Mouse (Mus musculus) right cerebral cortex, postnatal 10 days (tissue): ENCODE results near the gene Etnk1.
"Not testable (repeated sequence)": the region's sequence is repeated elsewhere in the genome, so short reads cannot be mapped to it uniquely, and the experiment has no call there.

Experiments
- DNase-seq, 2 experiments: peaks; one replicate each; pipeline ENCODE4 v3.0.0; 2021; ENCODE audit warnings: low spot score in 2 of 2

Etnk1 gene

DNA sequence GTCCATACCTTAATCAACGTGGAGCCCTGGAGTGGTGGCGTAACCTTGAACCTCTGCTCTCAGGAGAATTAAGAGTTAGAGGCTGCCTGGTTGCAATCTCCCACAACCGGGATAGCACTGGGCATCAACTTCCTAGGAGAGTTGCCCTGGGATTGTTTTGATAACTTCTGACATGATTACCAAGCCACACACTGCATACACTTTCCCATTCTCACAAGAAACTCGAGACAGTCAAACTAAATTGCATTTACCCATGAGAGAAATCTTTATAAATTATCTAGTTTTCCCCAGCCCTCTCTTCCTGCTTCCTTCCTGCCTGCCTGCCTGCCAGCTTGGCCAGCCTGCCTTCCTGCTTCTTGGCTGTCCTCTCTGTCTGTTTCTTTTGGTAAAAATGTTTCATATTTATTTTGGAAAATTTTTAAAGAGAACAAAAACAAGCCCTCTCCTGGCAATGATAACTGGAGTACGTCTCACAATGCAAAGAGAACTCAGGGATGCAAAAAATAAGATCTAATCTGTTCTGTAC lies 17.2 kb upstream of the Etnk1 start:
- DNase-seq, result no peak

DNA sequence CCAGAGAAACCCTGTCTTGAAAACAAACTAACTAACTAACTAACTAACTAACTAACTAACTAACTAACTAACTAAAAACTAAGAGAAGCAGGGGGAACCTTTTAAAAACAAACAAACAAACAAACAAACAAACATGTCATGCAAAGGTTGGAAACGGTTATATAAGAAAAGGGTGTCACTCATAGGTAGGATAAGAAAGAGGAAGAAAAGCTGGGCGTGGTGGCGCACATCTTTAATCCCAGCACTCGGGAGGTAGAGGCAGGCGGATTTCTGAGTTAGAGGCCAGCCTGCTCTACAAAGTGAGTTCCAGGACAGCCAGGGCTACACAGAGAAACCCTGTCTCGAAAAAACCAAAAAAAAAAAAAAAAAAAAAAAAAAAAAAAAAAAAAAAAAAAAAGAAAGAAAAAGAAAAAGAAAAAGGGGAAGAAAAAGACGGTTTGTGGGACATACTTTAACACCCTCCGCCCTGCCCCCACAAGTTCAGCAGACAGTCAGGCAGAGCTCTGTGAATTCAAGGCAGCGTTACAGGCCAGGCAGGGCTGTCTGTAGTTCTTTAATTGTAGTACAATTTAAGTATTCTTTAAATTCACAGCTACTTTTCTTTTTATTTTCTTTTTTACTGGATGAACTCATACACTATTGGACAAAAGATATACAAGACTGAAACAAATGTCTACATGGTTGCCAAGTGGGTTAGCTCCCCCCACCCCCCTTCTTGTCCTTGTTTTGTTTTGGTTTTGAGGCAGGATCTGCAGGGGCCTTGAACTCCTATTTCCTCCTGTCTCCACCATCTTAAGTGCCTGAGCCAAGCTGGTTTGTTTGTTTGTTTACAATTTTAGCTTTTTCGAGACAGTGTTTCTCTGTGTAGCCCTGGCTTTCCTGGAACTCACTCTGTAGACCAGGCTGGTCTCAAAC lies 15.7 kb upstream of the Etnk1 start:
- not testable (repeated sequence) for DNase-seq

DNA sequence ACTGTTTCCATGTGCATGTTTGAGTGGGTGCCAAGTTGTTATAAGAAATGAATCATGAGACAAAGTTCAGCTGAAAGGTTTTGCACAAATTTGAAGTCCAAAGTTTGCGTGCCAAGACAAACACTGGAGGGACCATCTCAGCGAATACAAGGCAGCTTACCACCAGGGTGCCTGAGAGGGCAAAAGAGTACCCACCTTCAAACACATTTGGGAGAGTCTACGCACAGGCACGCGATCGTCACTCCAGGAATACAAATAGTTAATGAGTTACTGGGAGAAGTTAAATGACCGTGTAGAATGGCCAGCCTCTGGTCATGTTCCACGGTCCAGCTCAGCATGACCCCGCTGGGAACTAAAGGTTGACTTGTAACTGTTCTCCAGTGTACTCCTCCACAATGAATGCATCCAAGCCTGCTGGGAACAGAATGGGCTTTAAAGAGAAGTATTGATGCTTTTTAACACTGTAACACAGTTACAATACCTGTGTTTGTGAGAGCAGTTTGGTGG lies 14.6 kb upstream of the Etnk1 start:
- no peak for DNase-seq

DNA sequence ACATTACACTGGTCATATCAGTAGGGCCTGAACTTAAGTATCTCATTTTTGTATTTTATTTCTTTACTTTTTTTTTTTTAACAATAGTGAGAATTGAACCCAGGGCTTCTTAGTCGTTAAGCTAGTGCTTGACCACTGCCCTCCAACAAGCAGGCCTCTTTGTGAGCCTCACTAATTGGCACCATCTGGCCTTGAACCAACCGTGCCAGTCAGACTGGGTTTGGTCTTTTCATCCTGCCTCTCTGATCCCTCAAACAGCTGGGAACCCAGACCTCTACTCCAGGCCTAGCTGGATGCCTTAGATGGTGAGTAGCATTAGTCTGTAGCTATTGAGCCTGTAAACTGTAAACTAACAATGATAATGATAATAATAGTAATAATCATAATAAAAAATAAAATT lies 13.9 kb upstream of the Etnk1 start:
- no peak for DNase-seq

DNA sequence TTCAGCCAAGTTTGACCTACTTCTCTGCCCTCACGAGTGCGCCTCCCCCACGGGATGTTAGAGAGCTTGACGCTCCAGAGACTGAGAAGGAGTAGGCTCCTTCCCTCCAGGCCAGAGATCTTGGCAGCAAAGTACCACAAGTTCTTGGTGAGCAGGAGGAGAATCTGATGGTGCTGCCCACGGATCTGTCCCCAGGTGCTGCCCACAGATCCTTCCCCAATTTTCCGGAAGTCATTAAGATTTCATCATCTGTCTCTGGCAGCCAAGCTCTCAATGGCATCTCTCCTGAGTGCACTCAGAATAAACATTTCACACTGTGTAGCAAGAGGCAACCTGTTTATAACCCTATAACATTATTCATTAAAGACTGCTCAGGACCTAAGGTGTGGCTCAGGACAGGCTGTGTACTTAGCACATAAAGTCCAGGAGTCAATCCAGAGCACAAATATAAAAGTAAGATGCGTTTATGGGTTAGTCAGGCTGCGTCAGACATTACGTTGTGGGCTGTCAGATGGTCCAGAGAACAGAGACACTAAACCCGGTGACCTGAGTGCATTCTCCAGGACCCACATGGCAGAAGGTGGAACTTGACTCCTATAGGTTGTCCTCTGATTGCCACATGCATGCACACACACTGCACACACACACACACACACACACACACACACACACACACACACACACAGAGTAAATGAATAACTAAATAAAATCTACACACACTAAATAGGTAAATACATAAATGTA lies 13.1 kb upstream of the Etnk1 start:
- no peak for DNase-seq

DNA sequence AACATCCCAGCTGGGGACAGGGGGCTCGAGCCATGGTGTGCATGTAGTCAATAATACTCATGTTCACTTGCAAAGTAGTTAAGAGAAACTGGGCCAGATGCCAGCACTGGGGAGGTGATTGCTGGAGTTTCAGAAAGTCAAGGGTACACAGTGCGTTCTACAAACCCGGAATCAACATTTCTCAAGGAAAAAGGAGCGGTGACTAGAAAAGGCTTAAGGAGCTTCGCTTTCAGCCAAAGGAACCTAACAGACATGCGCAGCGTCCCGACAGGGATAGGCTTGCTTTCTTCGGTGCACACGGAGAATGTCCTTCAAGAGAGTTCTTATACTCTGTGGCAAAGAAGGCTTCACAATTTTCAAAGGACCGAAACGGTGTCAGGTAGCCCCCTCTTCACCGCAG lies 12.1 kb upstream of the Etnk1 start:
- DNase-seq, result peak in 1 of 2 experiments; percentile 30

DNA sequence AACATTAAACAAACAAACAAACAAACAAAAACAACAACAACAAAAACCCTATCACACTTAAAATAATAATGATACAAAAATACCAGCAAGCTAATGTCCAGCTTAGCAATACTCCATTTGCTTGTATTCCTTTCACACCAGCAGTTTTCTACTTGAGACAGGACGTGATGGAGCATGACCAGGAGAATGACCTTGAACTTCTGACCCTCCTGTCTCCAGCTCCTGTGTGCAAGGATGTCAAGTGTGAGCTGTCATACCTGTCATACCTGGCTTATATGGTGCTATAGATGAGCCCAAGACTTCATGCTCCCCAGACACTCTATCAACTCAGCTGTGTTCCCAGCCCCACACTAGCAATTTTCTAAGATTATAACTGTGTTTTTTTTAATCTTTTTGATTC lies 11.0 kb upstream of the Etnk1 start:
- no peak for DNase-seq

DNA sequence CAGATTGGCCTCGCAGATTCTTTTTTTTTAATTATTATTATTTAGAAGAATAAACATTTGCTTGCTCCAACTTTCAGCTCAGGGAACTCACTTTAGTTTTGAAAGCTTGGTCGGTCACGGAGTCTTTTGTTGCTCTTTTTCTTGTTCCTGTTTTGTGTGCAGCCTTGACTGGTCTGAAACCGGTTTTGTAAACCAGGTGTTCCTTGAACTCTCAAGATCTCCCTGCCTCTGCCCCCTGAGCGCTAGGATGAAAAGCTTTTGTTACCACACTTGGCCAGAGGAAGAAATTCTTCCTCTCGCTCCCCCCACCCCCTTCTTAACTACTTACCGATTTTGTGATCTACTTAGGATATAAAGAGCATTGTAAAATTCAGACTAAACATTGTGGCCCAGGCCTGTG lies 10.3 kb upstream of the Etnk1 start:
- DNase-seq, result no peak

DNA sequence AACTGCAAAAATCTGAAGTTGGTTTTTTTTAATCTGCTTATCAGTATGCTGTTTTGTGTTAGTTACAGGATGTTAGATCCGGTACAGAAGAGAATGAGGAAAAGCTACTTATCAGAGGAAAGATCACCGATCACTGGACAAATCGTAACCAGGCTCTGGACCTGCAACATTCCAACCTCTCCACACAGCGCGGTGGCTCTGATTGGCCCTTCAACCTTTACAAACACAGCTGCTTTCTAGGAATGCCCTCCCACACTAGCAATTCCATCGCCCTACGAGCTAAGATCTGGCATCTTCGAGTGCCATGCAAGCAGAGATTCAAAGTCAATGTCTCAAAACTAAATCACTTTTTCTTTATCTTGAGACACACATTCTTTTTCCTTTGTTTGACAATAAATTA lies 9.6 kb upstream of the Etnk1 start:
- no peak for DNase-seq

DNA sequence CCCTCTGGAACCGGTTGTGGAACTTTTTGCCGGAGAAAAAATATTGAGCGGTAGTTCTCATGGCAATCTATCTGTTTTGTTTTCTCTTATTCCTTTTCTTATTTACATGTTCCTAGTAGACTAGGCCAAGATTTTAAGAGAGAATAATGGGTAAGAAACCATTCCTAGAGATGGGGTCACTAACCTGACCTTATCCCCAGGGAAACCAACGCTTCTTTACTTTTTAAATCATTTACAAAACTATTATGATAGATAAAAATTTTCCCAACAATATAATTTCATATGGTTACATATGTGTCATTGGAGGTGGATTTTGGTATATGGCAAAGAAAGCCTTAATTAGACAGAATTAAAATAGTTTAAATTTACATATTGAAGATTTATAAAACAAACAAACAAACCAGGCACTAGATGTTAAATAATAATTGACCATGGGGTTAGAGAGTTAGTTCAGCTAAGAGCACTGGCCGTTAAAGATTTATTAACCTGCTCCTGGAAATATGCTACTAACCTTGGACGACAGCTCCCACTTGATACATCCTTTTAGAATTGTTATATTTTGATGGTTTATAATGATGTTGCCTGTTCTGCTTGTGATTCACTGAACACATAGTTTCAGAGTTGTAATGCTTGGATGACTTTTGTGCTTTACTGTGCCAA lies 6.3 kb upstream of the Etnk1 start:
- DNase-seq, result no peak

DNA sequence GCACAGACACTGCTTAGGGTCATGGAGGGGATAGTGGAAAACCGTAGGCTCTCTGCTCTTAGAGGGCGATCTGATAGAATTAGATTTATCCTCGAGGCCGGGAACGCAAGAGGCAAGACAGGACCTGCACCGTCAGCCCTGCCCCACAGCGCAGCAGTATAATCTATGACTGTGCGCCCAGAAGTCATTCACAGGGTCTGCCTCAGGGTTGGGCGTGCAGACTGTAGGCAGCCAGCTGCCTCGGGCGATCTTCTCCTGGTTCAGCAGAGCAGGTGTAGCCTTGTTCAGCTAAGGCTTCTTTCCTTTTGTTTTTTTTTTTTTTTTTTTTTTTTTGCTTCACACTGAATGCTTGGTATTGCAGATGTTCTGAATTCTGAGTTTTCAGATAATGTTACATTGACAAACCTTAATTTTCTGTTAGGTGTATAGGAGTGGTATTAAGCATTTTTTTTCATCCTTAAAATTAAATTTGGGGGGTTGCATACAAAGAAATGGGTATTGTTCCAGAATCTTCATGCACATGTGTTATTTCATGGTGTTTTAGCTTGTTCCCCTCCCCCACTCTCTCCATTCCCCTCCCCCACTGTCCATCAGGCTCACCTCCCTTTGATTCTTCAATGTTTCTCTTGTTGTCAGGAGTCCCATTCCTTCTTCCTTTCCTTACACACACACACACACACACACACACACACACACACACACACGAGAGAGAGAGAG lies 4.7 kb upstream of the Etnk1 start:
- no peak for DNase-seq

DNA sequence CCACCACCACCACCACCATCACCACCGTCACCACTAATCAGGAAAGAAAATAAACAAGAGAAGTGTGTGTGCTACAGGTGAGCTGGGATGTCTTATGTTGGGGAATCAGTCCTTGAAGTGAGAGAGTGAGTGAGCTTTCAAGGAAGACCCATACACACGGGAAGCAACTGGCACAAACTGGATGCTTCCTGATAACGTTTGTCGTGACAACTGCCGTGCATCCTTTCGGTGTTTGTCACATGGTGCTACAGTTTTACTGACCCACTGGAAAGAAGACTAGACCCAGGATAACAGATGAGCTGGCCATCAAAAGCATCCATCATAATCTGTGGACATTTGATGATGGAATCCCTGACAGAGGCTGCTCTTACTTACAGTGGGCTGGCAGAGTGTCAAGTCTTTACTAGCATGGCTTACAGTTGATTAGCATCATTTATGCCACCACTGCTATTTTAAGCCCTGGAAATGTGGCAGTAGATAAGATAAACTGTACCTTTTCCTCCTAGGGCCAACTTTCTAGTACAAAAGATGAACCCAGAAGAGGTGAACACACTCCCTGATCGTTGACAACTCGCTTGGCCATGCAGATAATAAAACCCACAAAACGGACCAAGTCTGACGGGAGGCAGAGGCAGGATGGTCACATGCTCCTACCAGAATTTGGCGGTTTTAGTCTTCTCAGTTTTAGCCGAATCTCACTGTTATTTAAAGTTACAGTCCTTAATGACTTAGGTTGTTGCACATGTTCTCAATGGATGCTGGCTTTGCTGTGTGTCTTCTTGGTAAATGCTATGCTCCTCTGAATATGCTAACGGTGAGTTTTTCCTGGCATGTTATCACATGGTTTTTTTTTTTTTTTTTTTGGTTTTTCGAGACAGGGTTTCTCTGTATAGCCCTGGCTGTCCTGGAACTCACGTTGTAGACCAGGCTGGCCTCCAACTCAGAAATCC lies 2.8 kb upstream of the Etnk1 start:
- DNase-seq, result no peak

DNA sequence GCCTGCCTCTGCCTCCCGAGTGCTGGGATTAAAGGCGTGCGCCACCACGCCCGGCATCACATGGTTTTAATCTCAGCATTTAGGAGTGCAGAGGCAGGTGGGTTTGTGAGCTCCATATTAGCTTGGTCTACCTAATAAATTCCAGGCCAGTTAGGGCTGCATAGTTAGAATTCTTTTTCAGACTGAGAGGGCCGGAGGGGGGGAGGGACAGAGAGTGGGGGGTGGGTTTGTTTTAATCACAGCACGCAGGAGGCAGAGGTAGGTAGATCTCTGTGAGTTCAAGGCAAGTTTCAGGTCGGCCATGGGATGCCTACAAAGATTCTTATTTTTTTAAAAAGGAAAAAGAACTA lies 2.1 kb upstream of the Etnk1 start:
- DNase-seq, result no peak

DNA sequence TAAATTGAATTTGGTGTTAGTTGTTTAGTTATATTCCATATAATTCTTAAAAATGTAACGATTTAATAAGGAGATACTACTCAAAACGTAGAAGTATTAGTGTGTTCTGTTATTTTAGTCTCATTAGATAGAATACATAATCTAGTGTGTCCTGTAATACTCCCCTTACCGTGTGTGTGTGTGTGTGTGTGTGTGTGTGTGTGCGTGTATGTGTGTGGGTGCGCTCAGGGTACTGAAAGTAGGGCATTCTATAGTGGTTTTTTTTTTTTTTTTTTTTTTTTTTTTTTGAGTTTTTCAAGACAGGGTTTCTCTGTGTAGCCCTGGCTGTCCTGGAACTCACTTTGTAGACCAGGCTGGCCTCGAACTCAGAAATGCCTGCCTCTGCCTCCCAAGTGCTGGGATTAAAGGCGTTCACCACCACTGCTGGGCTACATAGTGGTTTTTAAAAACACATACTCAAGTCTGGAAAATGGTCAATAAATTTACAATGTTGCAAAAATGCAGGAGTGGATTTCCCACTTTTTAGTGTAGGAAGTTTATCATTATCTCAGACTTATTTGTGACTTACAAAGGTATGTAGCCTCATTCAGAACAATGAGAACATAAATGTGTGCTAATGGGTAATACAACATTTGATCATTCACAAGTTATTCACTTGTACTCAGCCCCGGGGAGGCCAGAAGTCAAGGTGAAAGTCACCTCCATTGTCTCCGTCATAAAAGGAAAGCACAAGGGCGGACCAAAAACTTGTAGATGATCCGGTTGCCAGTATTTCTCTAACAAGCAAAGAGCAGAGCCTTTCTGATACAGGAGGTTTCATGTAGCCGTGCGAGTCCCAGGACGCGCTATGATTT lies 1.4 kb upstream of the Etnk1 start:
- no peak for DNase-seq

DNA sequence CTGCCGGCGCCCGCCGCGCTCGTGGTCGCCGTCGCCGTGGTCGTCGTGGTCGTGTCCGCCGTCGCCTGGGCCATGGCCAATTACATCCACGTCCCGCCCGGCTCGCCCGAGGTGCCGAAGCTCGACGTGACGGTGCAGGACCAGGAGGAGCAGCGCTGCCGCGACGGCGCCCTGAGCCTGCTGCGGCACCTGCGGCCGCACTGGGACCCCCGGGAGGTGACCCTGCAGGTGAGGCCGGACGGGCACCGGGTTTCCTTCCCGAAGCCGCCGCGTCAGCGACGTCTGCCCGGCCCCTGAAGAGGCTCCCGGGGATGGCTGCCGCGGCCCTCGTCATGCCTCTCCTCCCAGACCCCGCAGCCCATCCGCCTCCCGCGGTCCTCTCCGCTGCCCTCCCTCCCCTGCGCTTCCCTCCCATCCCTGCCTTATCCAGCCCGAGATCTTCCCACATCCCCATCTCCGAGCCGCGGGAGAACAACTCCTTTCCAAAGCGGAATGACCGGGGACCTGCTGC lies 443 bp downstream of the Etnk1 start:
- peak in 1 of 2 experiments; percentile 64 for DNase-seq

DNA sequence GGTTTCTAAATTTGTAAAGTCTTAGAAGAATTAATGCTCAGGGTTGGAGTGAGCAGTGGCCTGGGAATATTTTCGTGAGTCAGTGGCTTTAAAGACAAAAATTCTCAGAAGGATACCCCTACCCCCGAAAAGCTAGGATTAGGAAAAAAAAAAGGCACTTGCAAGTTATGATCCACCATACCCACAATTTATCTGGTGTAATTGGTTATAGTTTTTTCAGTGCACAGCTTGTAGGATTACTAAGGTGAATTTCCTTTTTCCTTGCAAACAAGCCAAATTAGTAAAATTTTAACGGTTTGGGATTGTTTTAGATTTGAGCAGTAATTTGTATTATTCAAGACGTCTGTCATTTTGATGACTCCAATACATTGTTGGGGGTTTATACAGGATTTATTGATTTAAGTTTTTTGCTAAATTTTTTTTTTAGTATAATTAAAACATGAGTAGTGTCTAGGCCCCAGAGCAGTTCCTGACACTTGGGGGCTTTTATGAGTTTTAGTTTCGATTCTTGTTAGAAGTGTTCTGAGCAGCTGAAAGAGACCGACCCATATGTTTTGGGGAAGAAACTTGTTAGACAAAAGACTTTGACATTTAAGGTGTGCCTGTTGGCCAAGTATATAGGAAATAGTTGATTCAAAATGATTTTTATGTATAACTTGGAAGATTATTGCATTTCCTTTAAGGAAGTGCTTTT lies 1.1 kb downstream of the Etnk1 start:
- DNase-seq, result no peak

DNA sequence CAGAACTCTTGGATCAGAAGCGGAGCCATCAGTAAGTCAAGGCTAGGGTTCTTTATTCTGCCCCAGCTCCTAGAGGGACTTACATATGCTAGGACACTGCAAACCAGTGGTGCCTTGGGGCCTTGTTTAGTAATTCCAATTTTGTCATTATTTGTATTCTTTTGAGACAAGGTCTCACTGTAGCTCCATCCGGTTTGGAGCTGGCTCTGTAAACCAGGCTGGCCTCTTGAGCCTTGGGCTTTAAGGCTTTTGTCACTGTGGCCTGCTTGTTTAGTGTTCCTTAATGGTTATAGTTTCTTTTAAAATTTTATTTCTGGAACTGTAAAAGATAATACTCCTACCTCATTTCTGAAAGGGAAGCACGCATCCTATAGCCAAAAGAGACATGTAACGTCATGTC lies 2.4 kb downstream of the Etnk1 start:
- DNase-seq, result no peak

DNA sequence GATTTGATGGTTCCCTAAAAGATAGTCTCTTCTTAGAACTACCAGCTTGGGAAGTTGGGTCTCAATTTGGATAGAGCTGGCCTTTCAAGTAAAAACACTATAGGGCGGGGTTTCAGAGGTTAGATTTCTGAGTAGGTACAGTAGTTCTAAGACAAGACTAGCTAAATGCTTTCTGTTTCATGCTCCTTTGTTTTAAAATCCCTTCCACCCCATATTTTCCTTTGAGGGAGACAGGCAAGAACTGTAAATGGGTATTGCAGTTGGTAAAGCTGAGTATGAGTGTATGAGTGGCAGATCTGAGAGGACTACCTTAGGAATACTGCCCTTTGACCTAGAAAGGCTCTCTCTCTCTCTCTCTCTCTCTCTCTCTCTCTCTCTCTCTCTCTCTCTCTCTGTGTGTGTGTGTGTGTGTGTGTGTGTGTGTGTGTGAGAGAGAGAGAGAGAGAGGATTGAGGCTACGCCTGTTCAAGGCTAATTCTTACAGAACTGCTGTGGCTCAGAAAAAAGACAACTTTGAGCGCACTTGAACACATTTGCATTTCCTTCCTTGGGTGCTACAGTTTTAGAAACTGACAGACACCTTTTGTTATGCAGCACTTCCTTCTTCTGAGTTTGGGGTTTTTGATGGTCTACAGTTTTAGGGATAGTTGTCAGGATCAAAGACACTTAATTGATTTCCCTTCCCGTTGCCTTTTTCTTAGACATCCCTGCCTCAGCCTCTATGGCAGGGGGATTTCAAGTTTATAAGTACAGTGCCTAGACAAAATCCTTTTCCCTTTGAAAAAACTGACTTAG lies 3.3 kb downstream of the Etnk1 start:
- no peak for DNase-seq
